ENCODE assay signal across 12 mouse cellular contexts in genomic region chrX:57223301-57223700, GRCm38 (mm10). TPM values are rescaled to one million over a fixed set of nuclear protein-coding genes. Genes with fewer than 3 reads are reported as not detected.
DNase-seq lines count a peak whose midpoint lies in the region; ATAC-seq and TF ChIP-seq lines count a peak whose summit lies in the region.
"Had no signal": no experiment of that assay in that cellular context is flagged by ENCODE, and none has a peak within 500 bp of the region (broad histone marks: within the 10 kb centered on the region; RNA-seq: fewer than 3 reads in every experiment).

No protein-coding gene starts in this region.

- ATAC-seq in frontal cortex, adult (ENCODE audit: low TSS enrichment) = peak; percentile 90
- ATAC-seq: midbrain, embryonic 15.5 days had no signal

- intact Hi-C loops in left cerebral cortex, postnatal 4 days (cut with DNase I) = no loop called here
- intact Hi-C loops in left cerebral cortex, adult 2 months (cut with DNase I) = no loop called here

- no peak overlapping the region for H3K27ac ChIP-seq in left cerebral cortex, adult 2 months
- peak overlapping the region; percentile 32; the same call in 1 of the 2 replicates for H3K27ac ChIP-seq in layer of hippocampus, adult 2 months
- H3K27ac ChIP-seq: hindbrain, embryonic 15.5 days; midbrain, embryonic 15.5 days had no signal

- no peak overlapping the region for H3K4me3 ChIP-seq in left cerebral cortex, adult 2 months
- no peak overlapping the region for H3K4me3 ChIP-seq in layer of hippocampus, adult 2 months
- H3K4me3 ChIP-seq: hindbrain, embryonic 15.5 days; midbrain, embryonic 15.5 days had no signal

- TF ChIP-seq CTCF in left cerebral cortex, adult 2 months (IDR thresholded peaks at IDR 0.05) = no peak
- TF ChIP-seq CTCF in layer of hippocampus, adult 2 months (conservative IDR thresholded peaks at IDR 0.05) = no peak

- no peak for DNase-seq in frontal cortex, postnatal 14 days (ENCODE audit: low spot score in 2 of 2)
- DNase-seq in left cerebral cortex, postnatal 4 days = peak; percentile 5
- no peak for DNase-seq in left cerebral cortex, adult 2 months (ENCODE audit: extremely low spot score in 1 of 2, low spot score in 2 of 2)
- peak; percentile 34 to 36 for DNase-seq in layer of hippocampus, adult 2 months (ENCODE audit: low spot score in 2 of 2)
- DNase-seq in skeletal muscle tissue, adult 2 months (ENCODE audit: low read depth, low spot score) = peak; percentile 53
- no peak for DNase-seq in ovary, postnatal 36 days (ENCODE audit: low spot score)
- DNase-seq: adrenal gland, postnatal 25 days; cerebellum, adult 9-11 months; lung, embryonic 14.5 days had no signal

RNA-seq across cellular contexts. Expression of gene Cd40lg, which starts 11.4 kb away (rescaled TPM):
- not detected for total RNA-seq in left cerebral cortex, postnatal 4 days (2021)
- not detected for total RNA-seq in left cerebral cortex, adult 2 months (2021)
- not detected for total RNA-seq in layer of hippocampus, adult 2 months (2021)
- total RNA-seq: adrenal gland, postnatal 25 days had no signal

Comparison
In these comparisons a context has a peak if more than half of its experiments do, and no peak if none do; other contexts are left out.
1. DNase-seq: peak in left cerebral cortex, postnatal 4 days (single experiment), layer of hippocampus, adult 2 months (2 of 2) and skeletal muscle tissue, adult 2 months (single experiment); none in frontal cortex, postnatal 14 days (0 of 2), left cerebral cortex, adult 2 months (0 of 2) and ovary, postnatal 36 days (single experiment).